21 mouse cellular contexts compared by ENCODE assay signal in genomic region chr3:157928731-157929130, GRCm38 (mm10). TPM values are rescaled to one million over a fixed set of nuclear protein-coding genes. Genes with fewer than 3 reads are reported as not detected.
DNase-seq lines count a peak whose midpoint lies in the region; ATAC-seq lines count a peak whose summit lies in the region.
"Had no signal": no experiment of that assay in that cellular context is flagged by ENCODE, and none has a peak within 500 bp of the region (broad histone marks: within the 10 kb centered on the region; RNA-seq: fewer than 3 reads in every experiment).

No protein-coding gene starts in this region.

- DNase-seq in layer of hippocampus, adult 18-20 months (ENCODE audit: low spot score in 2 of 2): peak; percentile 36 to 83
- DNase-seq in layer of hippocampus, postnatal 25 days (ENCODE audit: extremely low spot score in 1 of 2, low spot score in 1 of 2): no peak
- peak; percentile 13 to 27 for DNase-seq in right cerebral cortex, adult 2 months (ENCODE audit: low spot score in 2 of 2)
- DNase-seq in right cerebral cortex, postnatal 14 days: no peak
- peak; percentile 27 to 41 for DNase-seq in layer of hippocampus, postnatal 36 days
- DNase-seq: adrenal gland, adult 2 months; adrenal gland, postnatal 36 days; B cell, adult 2 months; cerebellum, adult 8-10 months; cerebellum, postnatal 25 days; gastrocnemius, postnatal 10 days; heart, postnatal 4 days; kidney, adult 9 months; kidney, postnatal 10 days; lung, embryonic 14.5 days; lung, postnatal 14 days had no signal

- no peak for ATAC-seq in megakaryocyte progenitor cell, adult 5-6 weeks (replicated peaks; ENCODE audit: poor library complexity)
- ATAC-seq: activated CD4-positive, CD25-positive, alpha-beta regulatory T cell, adult 4 months; forebrain, embryonic 13.5 days; intestine, postnatal 0 days; midbrain, embryonic 15.5 days had no signal

RNA-seq across cellular contexts. Expression of gene Cth, which starts 3.9 kb away (rescaled TPM):
- 1 to 10 TPM; 4.9 to 7.9 TPM for total RNA-seq in layer of hippocampus, adult 18-20 months (2021)
- total RNA-seq in layer of hippocampus, postnatal 25 days (2021): 1 to 10 TPM; 7.5 to 8.4 TPM
- 1 to 10 TPM; 7.2 TPM for total RNA-seq in layer of hippocampus, postnatal 36 days (2021)
- 0.15 and 0.34 TPM in 2 replicates for total RNA-seq in megakaryocyte progenitor cell, adult 5-6 weeks (2015)
- 1.4 TPM in 1 of 2 replicates, not detected in the other for total RNA-seq in megakaryocyte progenitor cell, adult 5-6 weeks (2017)

RNA-seq across cellular contexts. Expression of gene Ankrd13c, which starts 18.3 kb away (rescaled TPM):
- total RNA-seq in layer of hippocampus, adult 18-20 months (2021): 10 to 100 TPM; 93.7 to 97.6 TPM
- total RNA-seq in layer of hippocampus, postnatal 25 days (2021): 100 to 1,000 TPM; 102 to 109 TPM
- 100 to 1,000 TPM; 111 to 113 TPM for total RNA-seq in layer of hippocampus, postnatal 36 days (2021)
- total RNA-seq in megakaryocyte progenitor cell, adult 5-6 weeks (2015): 47.7 and 50.0 TPM in 2 replicates
- total RNA-seq in megakaryocyte progenitor cell, adult 5-6 weeks (2017): 41.4 and 45.6 TPM in 2 replicates

Comparison
In these comparisons a context has a peak if more than half of its experiments do, and no peak if none do; other contexts are left out.
1. DNase-seq: peak in layer of hippocampus, adult 18-20 months (2 of 2), right cerebral cortex, adult 2 months (2 of 2) and layer of hippocampus, postnatal 36 days (2 of 2); none in layer of hippocampus, postnatal 25 days (0 of 2) and right cerebral cortex, postnatal 14 days (single experiment).